Comparison of ENCODE assay signal across 22 mouse cellular contexts in genomic region chr4:32588237-32588636, GRCm38 (mm10). TPM values are rescaled to one million over a fixed set of nuclear protein-coding genes. Genes with fewer than 3 reads are reported as not detected.
DNase-seq lines count a peak whose midpoint lies in the region; ATAC-seq lines count a peak whose summit lies in the region.
"Had no signal": no experiment of that assay in that cellular context is flagged by ENCODE, and none has a peak within 500 bp of the region (broad histone marks: within the 10 kb centered on the region; RNA-seq: fewer than 3 reads in every experiment).

No protein-coding gene starts in this region.

- no peaks in the 10 kb centered on the region for H3K36me3 ChIP-seq in forebrain, embryonic 13.5 days (ENCODE audit: poor library complexity, severe bottlenecking)
- H3K36me3 ChIP-seq: limb, embryonic 13.5 days; liver, embryonic 15.5 days; stomach, embryonic 15.5 days had no signal

- H3K4me1 ChIP-seq in forebrain, embryonic 13.5 days = no peaks in the 10 kb centered on the region
- H3K4me1 ChIP-seq: limb, embryonic 13.5 days; liver, embryonic 15.5 days; stomach, embryonic 15.5 days had no signal

- H3K27me3 ChIP-seq in forebrain, embryonic 13.5 days = no peaks in the 10 kb centered on the region
- H3K27me3 ChIP-seq: limb, embryonic 13.5 days; liver, embryonic 15.5 days; stomach, embryonic 15.5 days had no signal

- no peaks in the 10 kb centered on the region for H3K9me3 ChIP-seq in forebrain, embryonic 13.5 days (replicated peaks)
- H3K9me3 ChIP-seq: limb, embryonic 13.5 days; liver, embryonic 15.5 days; stomach, embryonic 15.5 days had no signal

- no peak overlapping the region for H3K4me3 ChIP-seq in forebrain, embryonic 13.5 days
- H3K4me3 ChIP-seq: gastrocnemius, adult 2 months; heart, adult 2 months; limb, embryonic 13.5 days; liver, embryonic 15.5 days; stomach, embryonic 15.5 days had no signal

- WGBS in forebrain, embryonic 13.5 days = 95% methylated on average over 6 of the region's 6 CpGs

- no peak overlapping the region for H3K4me2 ChIP-seq in forebrain, embryonic 13.5 days
- H3K4me2 ChIP-seq: limb, embryonic 13.5 days; liver, embryonic 15.5 days; midbrain, embryonic 11.5 days; stomach, embryonic 15.5 days had no signal

- no peak overlapping the region for H3K9ac ChIP-seq in forebrain, embryonic 13.5 days
- H3K9ac ChIP-seq: limb, embryonic 13.5 days; liver, embryonic 15.5 days; stomach, embryonic 15.5 days had no signal

- peak; percentile 85 for ATAC-seq in CD4-positive, CD25-positive, alpha-beta regulatory T cell, adult 4 months
- peak; percentile 77 to 81 for ATAC-seq in hematopoietic stem cell, adult 5-6 weeks (replicated peaks in 1 of 2; ENCODE audit: insufficient read depth in 1 of 2, low FRiP score in 2 of 2, low TSS enrichment in 1 of 2, low read depth in 1 of 2, poor library complexity in 2 of 2, severe bottlenecking in 2 of 2)
- no peak for ATAC-seq in forebrain, embryonic 13.5 days
- ATAC-seq: forebrain, embryonic 16.5 days; intestine, postnatal 0 days had no signal

- peak; percentile 87 for DNase-seq in A20 (ENCODE audit: low read depth, low spot score)
- peak; percentile 53 to 57 for DNase-seq in natural killer cell, adult 2 months (ENCODE audit: low spot score in 2 of 2)
- no peak for DNase-seq in ovary, postnatal 14 days (ENCODE audit: low spot score)
- DNase-seq in left cerebral cortex, postnatal 10 days (ENCODE audit: extremely low spot score in 1 of 2, low spot score in 2 of 2) = no peak
- DNase-seq: adrenal gland, adult 2 months; cerebellum, postnatal 14 days; gastrocnemius, adult 2 months; heart, adult 2 months; kidney, postnatal 10 days; lung, postnatal 14 days; thymus, adult 2 months had no signal

- intact Hi-C loops in left cerebral cortex, postnatal 10 days (cut with DNase I) = no loop called here

- H3K27ac ChIP-seq in forebrain, embryonic 13.5 days = no peak overlapping the region
- H3K27ac ChIP-seq: gastrocnemius, adult 2 months; heart, adult 2 months; limb, embryonic 13.5 days; liver, embryonic 15.5 days; stomach, embryonic 15.5 days had no signal

RNA-seq across cellular contexts. Expression of gene Gja10, which starts 14.3 kb away (rescaled TPM):
- polyA plus RNA-seq in CD4-positive, CD25-positive, alpha-beta regulatory T cell, adult 4 months (2017; shearing (Covaris generic)) = under 1 TPM in 1 of 2 experiments, not detected in 1; 0.33 TPM
- total RNA-seq in hematopoietic stem cell, adult 5-6 weeks (2017) = not detected in 2 replicates
- 0.08 TPM in 1 of 2 replicates, not detected in the other for polyA plus RNA-seq in forebrain, embryonic 13.5 days (2015; fragmentation: Nextera tagmentation; extraction: Ambion mirVana)
- not detected for total RNA-seq in left cerebral cortex, postnatal 10 days (2021)
- total RNA-seq: adrenal gland, adult 2 months; gastrocnemius, adult 2 months; heart, adult 2 months had no signal
- polyA plus RNA-seq: adrenal gland, adult 2 months; forebrain, embryonic 16.5 days; heart, adult 2 months; heart, embryonic 16.5 days; hindbrain, embryonic 11.5 days; intestine, postnatal 0 days; limb, embryonic 13.5 days; stomach, embryonic 15.5 days had no signal

RNA-seq across cellular contexts. Expression of gene Casp8ap2, which starts 27.0 kb away (rescaled TPM):
- 10 to 100 TPM; 38.5 to 46.1 TPM for polyA plus RNA-seq in CD4-positive, CD25-positive, alpha-beta regulatory T cell, adult 4 months (2017; shearing (Covaris generic))
- total RNA-seq in hematopoietic stem cell, adult 5-6 weeks (2017) = 62.2 and 66.9 TPM in 2 replicates
- 66.1 and 88.3 TPM in 2 replicates for polyA plus RNA-seq in forebrain, embryonic 13.5 days (2015; fragmentation: Nextera tagmentation; extraction: Ambion mirVana)
- total RNA-seq in left cerebral cortex, postnatal 10 days (2021) = 1 to 10 TPM; 9.2 to 10.0 TPM

Comparison
In these comparisons a context has a peak if more than half of its experiments do, and no peak if none do; other contexts are left out.
1. DNase-seq: peak in A20 (single experiment) and natural killer cell, adult 2 months (2 of 2); none in ovary, postnatal 14 days (single experiment) and left cerebral cortex, postnatal 10 days (0 of 2).